Mouse (Mus musculus): ENCODE results near the gene Zfp64.

- TF ChIP-seq USF1 (IDR thresholded peaks at IDR 0.05; ENCODE audit: low read depth, low read length) (no peak), KAT2A (IDR thresholded peaks at IDR 0.05; ENCODE audit: insufficient replicate concordance, low read length) (no peak), PAX5 (IDR thresholded peaks at IDR 0.05; ENCODE audit: low read length) (no peak), ZMIZ1 (IDR thresholded peaks at IDR 0.05; ENCODE audit: low read depth, low read length) (no peak), POLR2A (IDR thresholded peaks at IDR 0.05; ENCODE audit: low read depth, low read length) (no peak), CTCF (conservative IDR thresholded peaks at IDR 0.05 in 1 of 2, IDR thresholded peaks at IDR 0.05 in 1 of 2; ENCODE audit: low read depth in 2 of 2, low read length in 2 of 2) (no peak), ZKSCAN1 (IDR thresholded peaks at IDR 0.05; ENCODE audit: borderline replicate concordance, low read depth, low read length) (no peak), TCF12 (IDR thresholded peaks at IDR 0.05; ENCODE audit: low read depth, low read length) (no peak), RAD21 (IDR thresholded peaks at IDR 0.05; ENCODE audit: low read depth, low read length) (no peak), USF2 (conservative IDR thresholded peaks at IDR 0.05; ENCODE audit: low read depth, low read length) (no peak), BHLHE40 (IDR thresholded peaks at IDR 0.05; ENCODE audit: low read depth, low read length) (no peak), MXI1 (IDR thresholded peaks at IDR 0.05; ENCODE audit: low read depth, low read length) (no peak)
Observed at GRCm38 (mm10) chr2:168970131-168970530, 14.7 kb upstream of the Zfp64 start.

All from CH12.LX (cell line).